Mouse (Mus musculus) ES-CJ7 (cell line): ENCODE results near the gene Ssr2.

Source experiments
- DNase-seq: peaks from one replicate; pipeline ENCODE4 v3.0.0; 2011; ENCODE audit warnings: low read depth, low spot score

Gene Ssr2

DNA sequence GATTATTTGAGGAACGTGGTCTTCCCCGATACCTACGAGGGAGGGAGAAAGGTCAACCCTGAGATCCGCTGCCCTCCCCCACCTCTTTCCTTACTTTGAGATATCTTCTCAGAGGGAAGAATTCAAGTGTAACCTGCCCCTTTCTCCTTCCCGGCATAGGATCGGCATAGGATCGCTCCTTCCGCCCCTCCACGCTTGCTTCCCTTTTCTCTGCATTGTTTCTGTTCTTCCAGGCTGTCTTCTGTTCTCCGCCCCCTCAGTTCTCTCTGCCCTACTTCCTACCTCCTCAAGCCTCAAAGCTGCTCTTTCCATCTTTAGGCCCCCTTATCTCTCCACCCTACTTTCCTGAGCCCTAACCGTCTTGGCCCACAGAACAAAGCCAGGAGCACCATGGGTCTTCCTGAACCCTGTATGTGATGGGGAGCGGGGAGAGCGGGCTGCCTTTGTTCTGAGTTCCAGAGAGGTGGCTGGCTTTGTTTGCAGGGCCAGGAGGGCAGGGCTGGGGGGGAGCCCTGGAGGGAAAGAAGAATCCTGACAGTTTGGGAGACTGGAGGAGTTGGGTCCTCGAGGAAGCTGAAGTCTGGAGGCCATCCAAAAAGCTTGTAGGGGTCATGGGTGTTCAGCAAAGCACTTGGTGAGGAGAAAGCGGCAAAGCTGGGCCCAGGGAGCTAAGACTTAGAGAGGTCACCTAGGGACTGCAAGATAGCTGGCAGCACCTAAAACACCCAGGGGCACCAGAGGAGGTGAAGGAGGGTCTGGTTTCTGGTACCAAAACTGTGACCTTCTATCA is 47.9 kb downstream of the Ssr2 start:
- peak; percentile 59 for DNase-seq

DNA sequence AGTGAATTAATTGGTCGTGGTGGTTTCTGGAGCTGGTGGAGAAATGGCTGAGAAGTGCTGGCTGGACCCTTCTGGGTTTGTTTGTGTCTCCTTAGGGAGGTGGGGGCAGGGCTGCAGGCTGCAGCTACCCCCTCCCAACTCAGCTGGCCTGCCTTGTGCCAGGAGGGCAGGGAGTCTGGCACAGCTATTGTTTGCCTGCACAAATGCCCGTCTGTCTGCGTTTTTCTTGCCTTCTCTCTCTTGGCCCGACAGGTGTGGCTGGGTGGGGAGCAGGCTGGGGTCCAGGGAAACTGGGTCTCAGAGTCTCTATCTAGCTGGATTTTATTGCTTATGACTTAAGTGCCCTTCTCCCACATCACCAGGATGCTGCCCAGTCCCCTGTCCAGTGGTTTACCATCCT is 48.6 kb downstream of the Ssr2 start:
- DNase-seq = no peak

DNA sequence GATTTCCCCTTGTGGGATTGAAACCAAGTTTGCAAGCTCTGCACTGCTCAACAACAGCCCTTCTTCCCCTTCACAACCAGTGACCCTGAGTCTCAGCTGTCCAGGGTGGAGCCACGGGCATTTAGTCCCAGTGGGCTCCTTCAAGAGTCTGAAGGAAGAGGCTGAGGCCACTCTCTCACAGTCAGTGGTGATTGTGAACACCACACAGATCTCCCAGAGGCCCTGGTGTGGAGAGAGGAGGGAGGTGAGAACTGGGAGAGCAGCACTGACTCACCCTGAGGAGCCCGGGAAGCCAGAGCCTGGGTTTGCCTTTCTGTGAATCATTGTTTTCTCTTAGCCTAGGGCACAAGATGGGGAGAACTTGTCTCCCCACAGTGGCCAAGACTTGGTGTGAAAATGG is 49.3 kb downstream of the Ssr2 start:
- no peak for DNase-seq

DNA sequence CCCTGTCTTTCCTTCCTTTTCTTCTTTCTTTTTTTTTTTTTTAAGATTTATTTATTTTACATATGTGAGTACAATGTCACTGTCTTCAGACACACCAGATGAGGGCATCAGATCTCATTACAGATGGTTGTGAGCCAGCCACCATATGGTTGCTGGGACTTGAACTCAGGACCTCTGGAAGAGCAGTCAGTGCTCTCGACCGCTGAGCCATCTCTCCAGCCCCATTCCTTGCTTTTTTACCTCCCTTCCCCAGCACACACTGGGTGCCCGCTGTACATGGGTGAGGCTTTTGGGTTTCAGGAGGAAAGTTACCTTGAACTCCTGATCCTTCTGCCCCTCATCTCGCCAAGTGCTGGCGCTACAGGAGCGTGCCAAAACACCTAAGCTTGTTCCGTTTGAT is 49.9 kb downstream of the Ssr2 start:
- DNase-seq = no peak

DNA sequence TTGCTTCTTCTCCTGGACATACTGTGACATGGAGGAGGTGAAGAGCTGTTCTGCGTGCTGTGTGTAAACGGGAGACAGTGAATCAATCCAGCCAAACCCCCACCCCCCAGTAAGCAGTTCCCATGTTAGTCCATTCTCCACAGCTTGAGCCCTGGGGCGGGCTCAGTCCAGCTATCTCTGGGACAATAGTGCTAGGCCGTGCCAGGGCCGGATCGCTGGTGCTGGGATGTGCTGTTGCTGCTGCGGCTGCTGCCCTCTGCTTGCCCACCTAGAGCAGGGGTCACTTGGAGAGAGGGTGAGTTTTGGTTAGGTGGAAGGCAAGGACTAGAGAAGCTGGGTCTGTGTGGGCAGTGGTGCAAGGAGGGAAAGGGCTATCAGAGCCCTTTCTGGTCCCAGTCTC is 50.6 kb downstream of the Ssr2 start:
- DNase-seq = no peak

DNA sequence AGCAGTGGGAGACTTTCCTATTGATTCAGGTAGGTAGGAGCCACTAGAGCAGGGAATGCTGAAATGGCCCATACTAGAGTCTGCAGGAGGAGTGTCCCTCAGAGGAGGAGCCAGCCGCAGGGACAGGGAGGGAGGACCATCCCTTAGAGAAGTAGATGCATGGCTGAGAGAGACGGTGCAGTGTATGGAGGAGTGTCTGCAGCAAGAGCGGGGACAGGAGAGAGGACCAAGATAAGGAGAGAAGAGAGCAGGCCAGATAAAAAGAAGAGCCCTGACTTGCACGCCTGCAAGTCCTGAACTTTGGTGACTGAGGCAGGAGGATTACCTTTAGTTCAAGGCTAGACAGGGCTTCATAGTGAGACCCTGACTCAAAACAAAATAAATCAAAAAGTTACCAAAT is 51.4 kb downstream of the Ssr2 start:
- no peak for DNase-seq

DNA sequence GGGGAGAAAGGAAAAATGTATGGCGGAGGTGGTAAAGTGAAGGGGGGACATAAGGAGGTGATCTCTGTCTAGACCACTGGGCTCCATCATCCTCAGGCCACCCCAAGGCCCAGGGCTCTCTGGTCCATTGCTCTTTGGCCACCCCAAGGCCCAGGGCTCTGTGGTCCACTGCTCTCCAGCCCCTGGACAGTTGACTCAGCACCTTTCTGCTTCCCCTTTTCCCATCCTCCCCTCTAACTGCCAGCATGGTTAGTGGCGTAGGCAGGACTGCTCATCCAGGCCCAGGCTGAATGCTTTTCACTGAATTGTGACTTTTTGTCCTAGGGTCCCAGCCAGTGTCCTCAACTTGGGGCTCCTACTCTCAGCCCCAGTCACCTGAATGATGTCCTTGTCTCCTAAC is 51.9 kb downstream of the Ssr2 start:
- no peak for DNase-seq

DNA sequence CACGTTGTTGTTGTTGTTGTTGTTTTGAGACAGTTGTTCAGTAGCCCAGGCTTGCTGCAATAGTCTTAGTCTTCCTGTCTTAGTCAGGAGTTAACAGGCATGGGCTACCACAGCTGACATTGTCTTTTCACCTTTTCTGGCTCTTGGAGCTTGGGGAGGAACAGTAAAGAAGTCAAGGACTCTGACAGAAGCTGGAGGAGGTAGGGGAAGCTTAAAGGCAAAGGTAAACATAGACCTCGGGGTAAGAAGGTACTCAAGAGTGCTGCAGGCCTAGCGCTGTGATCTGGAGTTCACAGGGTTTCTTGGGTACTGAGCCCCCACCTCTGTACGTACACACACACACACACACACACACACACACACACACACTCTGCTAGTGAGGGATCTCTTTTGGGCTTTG is 53.1 kb downstream of the Ssr2 start:
- no peak for DNase-seq

DNA sequence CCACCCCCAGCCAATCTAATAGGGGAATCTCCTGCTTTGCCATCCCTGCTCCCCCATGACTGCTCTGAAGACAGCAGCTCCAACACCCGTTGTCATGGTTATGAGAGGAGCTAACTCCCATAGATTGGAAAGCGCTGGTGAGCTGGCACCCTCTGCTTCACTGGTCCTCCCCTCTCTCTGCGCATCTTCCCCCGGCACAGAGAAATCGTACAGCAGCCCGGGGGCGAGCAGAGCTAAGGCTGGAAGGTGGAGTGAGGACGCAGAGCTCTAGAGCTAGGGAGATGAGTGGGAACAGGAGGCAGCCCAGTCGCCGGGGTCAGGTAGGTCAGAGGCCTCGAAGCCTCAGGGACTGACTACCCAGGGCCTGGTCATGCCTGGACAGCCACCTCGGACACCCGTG is 53.6 kb downstream of the Ssr2 start:
- DNase-seq = no peak

DNA sequence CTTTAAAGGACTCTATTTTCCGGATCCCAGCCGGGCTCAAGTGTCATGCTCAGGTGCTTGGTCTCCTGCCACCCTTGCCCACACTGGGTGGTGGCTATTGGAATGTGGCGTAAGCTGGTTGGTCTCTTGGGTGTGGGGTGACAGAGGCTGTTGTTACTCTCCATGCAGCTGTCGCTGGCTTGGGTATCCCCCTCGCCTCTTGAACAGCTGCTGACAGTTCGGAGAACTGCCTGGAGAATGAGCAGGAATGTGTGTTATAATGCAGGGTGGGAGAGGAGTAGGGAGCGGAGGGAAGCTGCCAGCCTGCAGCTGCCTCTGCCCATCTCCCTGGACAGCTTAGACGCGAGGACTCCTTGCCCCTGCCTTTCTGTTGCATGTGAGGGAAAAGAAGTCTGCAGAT is 54.3 kb downstream of the Ssr2 start:
- no peak for DNase-seq

DNA sequence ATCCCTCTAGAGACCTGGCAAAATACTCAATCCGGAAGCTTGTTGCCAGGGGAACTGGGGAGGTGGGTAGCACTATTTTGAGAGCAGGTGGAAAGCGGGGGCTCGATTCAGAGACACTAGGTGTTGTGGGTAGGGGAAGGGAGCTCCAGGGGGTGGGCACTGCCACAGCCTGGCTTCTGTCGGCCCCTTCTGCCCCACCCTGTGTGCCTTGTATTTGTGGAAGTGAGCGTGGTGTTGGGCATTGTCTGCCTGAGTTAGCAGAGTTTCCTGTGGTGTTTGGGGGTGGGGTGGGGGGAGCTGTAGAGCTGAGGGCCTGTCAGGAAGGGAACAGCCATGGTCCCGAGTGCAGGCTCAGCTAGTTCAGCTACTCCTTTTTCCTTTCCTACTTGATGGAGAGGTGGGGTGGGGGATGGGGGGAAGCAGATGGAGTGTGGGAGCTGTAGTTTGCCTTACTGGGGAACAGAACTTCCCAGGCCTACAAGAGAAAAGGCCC is 55.2 kb downstream of the Ssr2 start:
- DNase-seq = no peak

DNA sequence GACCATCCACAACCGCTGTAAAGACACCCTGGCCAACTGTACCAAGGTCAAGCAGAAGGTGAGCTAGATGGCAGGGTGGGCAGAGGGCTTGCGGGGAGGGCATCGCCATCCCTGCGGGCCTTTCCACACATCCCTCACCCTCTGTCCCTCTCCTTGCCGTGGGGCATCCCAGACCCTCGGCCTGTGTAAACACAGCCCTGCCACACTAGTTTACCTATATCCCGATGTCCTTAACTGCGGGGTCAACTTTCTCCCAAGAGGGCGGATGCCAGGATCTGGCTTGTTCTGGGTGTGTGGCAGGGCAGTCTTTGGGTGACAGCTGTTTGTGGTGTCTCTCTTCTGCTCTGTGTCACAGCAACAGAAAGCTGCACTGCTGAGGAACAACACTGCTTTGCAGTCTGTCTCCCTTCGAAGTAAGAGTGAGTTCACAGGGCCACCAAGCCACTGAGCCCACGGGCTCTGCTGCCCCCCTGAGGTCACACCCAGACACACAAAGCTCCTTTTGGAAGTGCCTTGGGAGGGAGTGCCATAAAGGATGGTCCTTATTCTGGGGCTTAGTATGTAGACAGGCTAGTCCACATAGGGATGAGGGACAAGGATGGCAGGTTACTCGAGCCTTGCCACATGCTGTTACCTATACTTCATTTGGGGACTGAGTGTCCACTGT is 56.4 kb downstream of the Ssr2 start:
- DNase-seq = peak; percentile 53

DNA sequence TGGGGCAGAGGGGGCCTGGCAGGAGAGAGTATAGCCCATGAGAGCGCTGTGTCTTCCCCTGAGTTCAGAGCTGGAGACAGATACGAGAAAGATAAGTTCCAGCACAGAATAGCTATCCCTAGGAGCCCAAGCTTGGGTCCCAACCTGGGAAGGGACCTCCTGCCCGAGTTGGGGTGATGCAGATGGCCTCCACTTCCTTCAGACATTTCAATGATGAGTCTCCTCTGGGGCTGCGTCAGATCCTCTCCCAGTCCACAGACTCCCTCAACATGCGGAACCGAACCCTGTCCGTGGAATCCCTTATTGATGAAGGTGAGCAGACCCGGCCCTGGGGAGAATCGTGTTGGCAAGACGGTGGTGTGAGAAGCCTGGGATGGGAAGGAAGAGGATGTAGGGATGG is 57.4 kb downstream of the Ssr2 start:
- no peak for DNase-seq

DNA sequence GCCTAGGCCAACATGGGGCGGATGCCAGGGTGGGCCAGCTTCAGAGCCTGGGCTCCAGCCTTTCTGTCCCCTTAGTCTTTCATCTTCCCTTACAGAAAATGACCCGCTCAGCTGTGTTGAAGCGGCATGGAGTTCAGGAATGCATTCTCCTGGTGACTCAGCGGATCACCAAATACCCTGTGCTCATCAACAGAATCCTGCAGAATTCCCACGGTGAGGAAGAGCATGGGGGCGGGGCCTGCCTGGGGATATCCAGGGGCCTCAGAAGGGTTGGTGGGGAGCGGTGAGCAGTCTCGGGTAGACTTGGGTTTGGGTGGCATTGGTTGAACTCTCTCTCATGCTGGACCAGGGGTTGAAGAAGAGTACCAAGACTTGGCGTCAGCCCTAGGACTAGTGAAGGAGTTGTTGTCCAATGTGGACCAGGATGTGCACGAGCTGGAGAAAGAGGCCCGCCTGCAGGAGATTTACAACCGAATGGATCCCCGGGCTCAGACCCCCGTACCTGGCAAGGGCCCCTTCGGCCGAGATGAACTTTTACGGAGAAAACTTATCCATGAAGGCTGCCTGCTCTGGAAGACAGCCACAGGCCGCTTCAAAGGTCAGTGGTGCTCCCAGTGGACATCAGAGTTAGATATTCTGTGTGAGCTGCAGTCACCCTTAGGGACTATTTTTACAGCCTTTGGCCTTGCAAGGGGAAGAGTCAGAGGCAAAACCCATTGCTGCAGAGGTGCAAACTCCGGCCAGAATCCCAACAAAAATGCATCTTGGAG is 60.0 kb downstream of the Ssr2 start:
- no peak for DNase-seq

DNA sequence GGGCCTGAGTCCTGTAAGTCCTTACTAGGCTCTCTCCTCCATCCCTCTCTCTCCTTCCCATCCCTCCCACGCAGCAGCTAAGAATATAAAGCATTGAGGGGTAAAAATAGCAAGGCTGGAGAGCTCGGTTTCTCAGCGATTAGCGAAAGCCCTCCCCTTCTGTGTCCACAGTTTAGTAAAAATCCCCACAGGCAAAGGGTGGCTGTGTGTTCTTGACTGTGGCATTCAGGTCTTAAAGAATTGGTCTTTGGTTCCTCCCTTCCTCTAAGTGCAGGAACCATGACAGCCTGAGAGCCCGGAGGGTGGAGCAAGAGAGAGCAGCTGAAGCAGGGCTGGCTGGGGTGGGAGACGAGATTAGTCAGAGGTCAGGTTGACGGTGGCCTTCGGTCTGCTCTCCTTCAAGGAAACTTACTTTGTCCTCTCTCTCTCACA is 60.9 kb downstream of the Ssr2 start:
- no peak for DNase-seq

DNA sequence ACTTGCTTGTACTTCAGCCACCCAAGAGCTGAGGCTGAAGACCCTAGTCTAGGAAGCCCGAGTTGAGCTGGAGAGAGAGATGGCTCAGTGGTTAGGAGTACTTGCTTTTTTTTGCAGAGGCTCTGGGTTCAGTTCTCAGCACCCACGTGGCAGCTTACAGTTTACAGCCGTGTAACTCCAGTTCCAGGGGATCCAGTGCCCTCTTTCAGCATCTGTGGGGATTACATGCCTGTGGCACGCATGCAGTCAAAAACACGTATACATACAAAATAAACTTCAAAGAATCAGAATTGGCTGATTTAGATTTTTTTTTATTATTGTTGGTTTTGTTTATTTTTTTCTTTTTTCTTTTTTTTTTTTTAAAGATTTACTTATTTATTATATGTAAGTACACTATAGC is 61.5 kb downstream of the Ssr2 start:
- no peak for DNase-seq
